Mouse (Mus musculus) urinary bladder, adult 18-20 months (tissue): ENCODE measurements around the gene Prss57.

Experiments
- DNase-seq, 2 experiments: peaks; one replicate each; pipeline ENCODE4 v3.0.0; 2022; ENCODE audit warnings: low spot score in 2 of 2, mixed read lengths in 2 of 2

Gene Prss57

GRCm38 (mm10) chr10:79790861-79791260 lies at the start of gene Prss57:
TSS of gene Prss57 (minus strand) at chr10:79790961.
- no peak for DNase-seq

DNA sequence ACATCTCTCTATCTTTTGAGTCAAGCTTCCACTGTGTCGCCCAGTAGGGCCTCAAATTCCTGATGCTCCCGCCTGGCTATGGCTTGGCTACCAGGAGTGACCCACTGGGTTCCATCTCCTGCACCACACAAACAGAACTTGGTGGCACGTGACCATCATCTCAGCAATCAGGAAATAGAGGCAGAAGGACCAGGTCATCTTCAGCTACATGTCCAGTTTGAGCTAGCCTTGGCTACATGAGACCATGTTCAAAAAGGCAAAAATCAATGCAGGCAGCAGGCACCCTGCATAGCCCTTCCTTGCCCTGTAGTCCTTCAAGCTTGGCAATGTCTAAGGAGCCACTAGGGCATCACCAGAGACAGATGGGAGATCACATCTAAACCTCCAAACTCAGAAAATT lies 49.3 kb upstream of the Prss57 start:
- no peak for DNase-seq

- no peak for DNase-seq
Measured at GRCm38 (mm10) chr10:79838151-79838550, 47.4 kb upstream of the Prss57 start.

- DNase-seq, result no peak
Measured at GRCm38 (mm10) chr10:79836918-79837317, 46.2 kb upstream of the Prss57 start.

- peak in 1 of 2 experiments; percentile 63 for DNase-seq
Measured at GRCm38 (mm10) chr10:79834769-79835398, 44.1 kb upstream of the Prss57 start.

DNA sequence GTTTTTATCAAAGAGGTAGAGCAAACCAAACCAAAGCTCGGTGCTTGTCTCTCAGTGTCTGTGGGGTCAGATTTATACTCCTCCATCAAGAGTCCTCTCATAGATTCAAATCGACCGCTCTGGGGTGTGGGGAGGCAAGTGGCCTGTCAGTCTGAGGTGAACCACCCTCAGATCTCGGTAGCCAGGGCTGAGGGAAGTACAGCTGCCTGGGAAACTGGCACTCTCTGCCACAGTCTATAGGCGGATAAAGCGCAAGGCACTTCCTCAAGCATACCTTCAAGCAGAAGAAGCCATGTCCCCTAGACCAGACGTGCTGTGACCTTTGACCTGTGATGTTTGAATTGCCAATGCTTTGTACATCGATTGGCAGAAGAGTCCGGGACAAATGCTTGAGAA lies 42.0 kb upstream of the Prss57 start:
- no peak for DNase-seq

GRCm38 (mm10) chr10:79832026-79832785 lies 41.4 kb upstream of the Prss57 start:
- no peak for DNase-seq

DNA sequence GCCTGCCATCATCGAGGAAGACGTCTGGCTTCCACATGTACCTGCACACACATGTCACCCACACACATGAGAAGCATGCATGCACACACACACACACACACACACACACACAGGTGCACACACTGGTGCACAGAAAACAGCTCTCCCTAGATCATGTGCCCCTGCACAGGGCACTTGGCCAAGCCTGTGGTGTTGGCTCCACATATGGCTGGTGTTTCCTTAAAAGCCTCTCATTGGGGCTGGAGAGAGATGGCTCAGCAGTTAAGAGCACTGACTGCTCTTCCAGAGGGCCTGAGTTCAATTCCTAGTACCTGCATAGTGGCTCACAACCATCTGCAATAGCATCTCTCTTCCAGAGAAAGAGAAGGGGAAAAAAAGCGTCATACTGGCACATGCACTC lies 40.8 kb upstream of the Prss57 start:
- no peak for DNase-seq

GRCm38 (mm10) chr10:79824413-79824812 lies 33.7 kb upstream of the Prss57 start:
- DNase-seq, result no peak

DNA sequence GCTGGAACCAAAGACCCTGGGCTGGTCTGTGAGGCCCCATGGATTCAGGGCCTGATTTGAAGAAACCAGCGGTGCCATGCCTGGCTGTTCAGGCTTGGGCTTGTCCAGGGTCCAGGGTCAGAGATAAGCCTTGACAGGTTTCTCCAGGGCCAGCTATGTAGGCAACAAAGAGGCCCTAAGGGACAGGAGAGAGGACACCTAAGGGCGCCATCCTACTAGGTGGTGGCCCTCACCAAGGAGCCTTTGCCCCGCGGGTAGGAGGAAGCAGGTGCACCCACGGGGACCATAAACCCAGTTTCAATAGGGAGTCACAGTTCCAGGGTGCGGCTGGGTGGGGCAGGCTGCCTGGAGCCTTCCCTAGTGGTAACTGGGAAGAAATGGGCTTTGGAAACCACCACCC lies 32.2 kb upstream of the Prss57 start:
- DNase-seq, result peak in 1 of 2 experiments; percentile 13

GRCm38 (mm10) chr10:79822372-79822771 lies 31.6 kb upstream of the Prss57 start:
- DNase-seq, result no peak

- DNase-seq, result no peak
Measured at GRCm38 (mm10) chr10:79821731-79822130, 31.0 kb upstream of the Prss57 start.

- no peak for DNase-seq
Measured at GRCm38 (mm10) chr10:79820782-79821181, 30.0 kb upstream of the Prss57 start, which contains the start of gene Misp. TSS of gene Misp (plus strand) at chr10:79820989.

DNA sequence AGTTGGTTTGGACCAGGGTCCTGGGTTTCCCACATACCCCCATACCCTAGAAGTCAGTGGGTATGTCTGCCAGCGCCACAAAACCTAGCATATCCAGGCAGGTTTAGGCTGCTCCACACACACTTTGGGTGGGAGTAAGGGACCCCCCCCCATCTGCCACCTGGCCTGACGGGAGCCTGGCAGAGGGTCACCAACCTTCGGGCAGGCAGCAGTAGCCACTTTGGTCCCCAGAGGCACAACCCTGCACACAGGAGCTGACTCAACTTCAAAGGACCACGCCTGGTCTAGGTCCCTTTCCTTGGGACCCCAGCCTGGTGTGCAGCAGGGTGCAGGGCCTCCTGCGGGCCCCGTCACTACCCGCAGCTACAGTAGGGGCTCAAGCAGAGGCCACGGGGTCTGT lies 29.5 kb upstream of the Prss57 start:
- no peak for DNase-seq

DNA sequence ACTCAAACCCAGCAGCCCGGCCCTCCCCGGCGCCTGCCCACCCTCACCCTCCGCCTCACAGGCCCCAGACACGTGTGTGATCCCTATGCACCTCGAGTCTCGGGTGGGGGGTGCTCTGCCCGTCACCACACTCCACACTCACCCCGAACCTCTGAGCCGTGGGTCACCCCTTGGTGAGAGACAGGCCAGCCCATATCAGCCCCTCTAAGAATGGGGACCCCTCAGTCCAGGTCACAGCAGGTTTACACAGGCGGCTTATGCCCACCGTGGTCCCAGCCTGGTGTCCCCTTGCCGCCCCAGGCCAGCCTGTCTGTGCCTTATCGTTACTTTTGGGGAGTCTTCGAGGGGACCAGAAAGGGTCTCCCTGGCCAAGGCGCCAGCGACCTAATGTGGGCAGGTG lies 28.8 kb upstream of the Prss57 start:
- DNase-seq, result no peak

- DNase-seq, result no peak
Measured at GRCm38 (mm10) chr10:79818225-79818624, 27.5 kb upstream of the Prss57 start.

DNA sequence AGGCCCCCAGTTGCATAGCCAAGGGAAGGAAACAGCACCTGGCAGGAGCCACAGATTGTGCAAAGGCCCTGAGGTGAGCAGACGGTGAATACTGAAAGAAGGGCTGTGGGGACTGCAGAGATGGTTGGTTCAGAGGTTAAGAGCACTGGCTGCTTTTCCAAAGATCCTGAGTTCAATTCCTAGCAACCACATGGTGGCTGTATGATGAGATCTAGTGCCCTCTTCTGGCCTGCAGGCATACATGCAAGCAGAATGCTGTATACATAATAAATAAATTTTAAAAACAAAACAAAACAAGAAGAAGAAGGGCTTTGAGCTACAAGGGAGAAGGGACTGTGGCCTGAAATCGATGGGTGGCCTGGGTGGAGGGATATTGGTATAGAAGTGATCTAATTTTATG lies 26.4 kb upstream of the Prss57 start:
- no peak for DNase-seq

- DNase-seq, result no peak
Measured at GRCm38 (mm10) chr10:79815671-79816494, 25.1 kb upstream of the Prss57 start.

DNA sequence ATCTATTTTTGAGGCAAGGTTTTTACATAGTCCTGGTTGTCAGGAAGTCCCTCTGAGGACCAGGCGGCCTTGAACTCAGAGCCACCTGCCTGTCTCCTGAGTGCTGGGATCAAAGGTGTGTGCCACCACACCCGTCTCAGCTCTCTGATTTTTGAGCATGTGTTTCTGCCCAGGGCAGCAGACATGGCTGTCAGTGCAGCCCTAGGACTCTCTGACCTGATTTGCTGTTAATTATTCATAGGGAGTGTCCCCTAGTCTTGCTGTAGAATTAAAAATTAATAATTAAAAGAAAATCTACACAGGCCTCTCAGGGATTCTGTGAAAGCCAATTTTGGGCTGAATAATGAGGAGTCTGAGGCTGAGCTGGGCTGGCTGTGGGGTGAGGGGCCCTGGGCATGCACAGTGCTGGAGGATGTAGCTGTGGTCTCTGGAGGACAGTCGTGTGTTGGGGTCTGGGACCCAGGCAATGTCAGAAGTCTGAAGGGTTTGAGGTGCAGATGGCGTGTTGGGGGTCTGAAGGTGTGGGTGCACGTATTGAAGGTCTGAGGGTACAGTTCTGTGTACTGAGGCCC lies 23.6 kb upstream of the Prss57 start:
- DNase-seq, result no peak

DNA sequence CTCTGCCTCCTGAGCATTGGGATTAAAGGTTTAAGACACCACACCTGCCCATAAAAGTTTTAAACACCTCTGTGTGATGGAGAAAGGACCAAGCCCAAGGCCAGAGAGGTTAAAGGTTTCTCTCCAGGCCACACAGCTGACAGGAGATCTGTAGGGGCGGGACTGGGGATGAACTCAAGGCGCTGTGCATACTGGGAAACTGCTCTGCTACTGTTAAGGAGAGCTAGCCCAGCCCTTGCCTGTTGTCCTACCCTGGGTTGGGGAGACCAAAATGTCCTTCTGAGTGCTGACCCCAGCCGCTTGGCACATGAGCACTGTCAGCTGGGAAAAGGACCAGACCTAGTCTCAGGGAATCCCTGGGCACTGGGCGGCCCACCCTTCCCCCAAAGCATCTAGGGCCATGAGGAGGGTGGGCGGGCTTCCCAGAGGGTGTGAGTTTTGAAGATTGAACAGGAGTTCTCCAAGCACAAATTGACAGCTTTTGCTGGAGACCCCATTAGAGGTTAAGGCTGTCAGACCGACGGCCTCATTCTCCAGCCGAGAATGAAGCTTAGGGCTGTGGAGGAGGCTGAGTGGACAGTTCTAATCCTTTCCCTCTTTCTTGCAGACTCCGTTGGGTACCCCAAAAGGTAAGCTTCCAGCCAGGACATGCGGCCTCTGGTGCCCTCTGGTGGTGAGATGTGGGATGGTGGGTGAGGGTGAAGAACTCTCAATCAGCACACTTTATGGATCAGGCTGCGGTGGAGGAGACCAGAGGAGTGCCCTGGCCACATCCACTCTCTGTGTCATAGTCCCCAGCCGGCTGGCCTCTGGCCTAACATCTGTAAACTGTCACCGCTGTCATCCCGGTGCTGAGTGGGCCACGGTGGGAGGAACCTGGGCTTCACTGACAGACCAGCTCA lies 21.2 kb upstream of the Prss57 start:
- DNase-seq, result peak; percentile 71 to 84

GRCm38 (mm10) chr10:79808728-79809127 lies 18.0 kb upstream of the Prss57 start:
- no peak for DNase-seq
